Mouse (Mus musculus) megakaryocyte, embryonic 14.5 days (primary cell): ENCODE measurements at regions not wholly inside any gene's neighbourhood (a gene's known extent, or its start where the extent isn't known, plus 50 kb on each side); places are given as distances from the start of the nearest gene placed in this dataset.
"Not testable (repeated sequence)": the region's sequence is repeated elsewhere in the genome, so short reads cannot be mapped to it uniquely, and the experiment has no call there.

Source experiments
- H3K27me3 ChIP-seq: replicated peaks from 2 replicates; pipeline ENCODE3; 2012; ENCODE audit warnings: inconsistent platforms
- H3K36me3 ChIP-seq: replicated peaks from 2 replicates; pipeline ENCODE3; 2012; ENCODE audit warnings: low read length, inconsistent platforms, mixed read lengths
- H3K4me1 ChIP-seq: 2 replicates; pipeline ENCODE4 v1.6.1; 2012; ENCODE audit warnings: inconsistent platforms
- H3K4me3 ChIP-seq: replicated peaks from 2 replicates; pipeline ENCODE3; 2012; ENCODE audit warnings: moderate library complexity, mild to moderate bottlenecking, inconsistent platforms
- H3K9me3 ChIP-seq: 2 replicates; pipeline ENCODE4 v1.6.1; 2012; ENCODE audit warnings: inconsistent platforms
- FLI1 ChIP-seq: IDR thresholded peaks from 2 replicates; pipeline ENCODE4 v1.6.1; 2012; ENCODE audit warnings: low read length, inconsistent platforms, mixed read lengths
- GATA1 ChIP-seq: IDR thresholded peaks from 3 replicates; pipeline ENCODE4 v1.6.1; 2012; ENCODE audit warnings: mixed read lengths, low read length, inconsistent platforms, borderline replicate concordance

DNA sequence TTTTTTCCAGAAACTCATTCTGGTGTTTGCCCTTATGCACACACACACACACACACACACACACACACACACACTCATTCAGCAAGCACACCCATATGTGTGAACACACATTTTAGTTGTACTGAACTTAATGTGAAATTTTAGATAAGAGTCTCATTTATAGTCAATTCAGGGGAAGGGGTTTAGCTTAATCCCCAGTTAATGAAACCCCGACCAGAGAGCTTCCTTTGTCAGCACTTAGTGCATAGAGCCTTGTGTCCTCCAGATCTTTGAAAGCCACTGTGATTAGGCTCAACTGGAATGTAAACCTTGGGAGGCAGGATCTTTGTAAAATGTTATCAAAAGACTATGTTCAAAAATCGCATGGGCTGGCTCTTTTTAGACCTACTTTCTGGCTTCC is 53.4 kb downstream of the Rps12 start:
- TF ChIP-seq GATA1 = no peak
- no peak for TF ChIP-seq FLI1
- no peaks in the 10 kb centered on the region for H3K27me3 ChIP-seq
- H3K4me3 ChIP-seq = no peak overlapping the region
- H3K36me3 ChIP-seq = no peaks in the 10 kb centered on the region
- no peaks in the 10 kb centered on the region for H3K4me1 ChIP-seq
- H3K9me3 ChIP-seq = no peaks in the 10 kb centered on the region

DNA sequence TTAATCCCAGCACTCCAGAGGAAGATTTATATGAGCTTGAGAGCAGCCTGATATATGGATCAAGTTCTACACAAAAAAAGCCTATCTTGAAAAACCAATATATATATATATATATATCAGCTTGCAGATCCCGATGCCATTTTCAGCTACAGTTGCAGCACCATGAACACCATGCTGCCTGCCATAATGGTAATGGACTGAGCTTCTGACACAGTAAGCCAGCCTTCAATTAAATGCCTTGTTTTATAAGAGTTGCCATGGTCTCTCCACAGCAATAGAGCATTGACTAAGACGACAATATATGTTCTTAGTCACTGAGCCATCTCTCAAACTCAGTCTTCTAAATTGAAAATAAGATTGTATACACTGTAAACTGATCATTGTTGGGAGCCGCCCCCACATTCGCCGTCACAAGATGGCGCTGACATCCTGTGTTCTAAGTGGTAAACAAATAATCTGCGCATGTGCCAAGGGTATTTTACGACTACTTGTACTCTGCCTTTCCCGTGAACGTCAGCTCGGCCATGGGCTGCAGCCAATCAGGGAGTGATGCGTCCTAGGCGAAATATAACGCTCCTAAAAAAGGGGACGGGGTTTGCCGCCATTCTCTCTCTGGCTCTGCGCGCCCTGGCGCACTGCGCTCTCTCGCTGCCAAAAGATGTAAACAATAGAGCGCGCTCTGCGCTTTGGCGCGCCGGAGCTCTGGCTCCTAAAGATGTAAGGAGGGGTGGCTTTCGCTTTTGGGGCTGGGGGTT is 60.9 kb downstream of the Rps12 start:
- not testable (repeated sequence) for H3K4me3 ChIP-seq, H3K4me1 ChIP-seq, H3K27me3 ChIP-seq, H3K36me3 ChIP-seq, H3K9me3 ChIP-seq

GRCm38 (mm10) chr10:23718124-23718523 is 69.0 kb downstream of the Rps12 start:
- no peaks in the 10 kb centered on the region for H3K36me3 ChIP-seq
- no peak overlapping the region for H3K4me3 ChIP-seq
- TF ChIP-seq GATA1 (no peak), FLI1 (no peak)
- H3K4me1 ChIP-seq = no peaks in the 10 kb centered on the region
- no peaks in the 10 kb centered on the region for H3K27me3 ChIP-seq
- peaks cover 8% of the 10 kb centered on the region; the same call in 1 of the 2 replicates for H3K9me3 ChIP-seq

GRCm38 (mm10) chr10:23715511-23715910 is 71.6 kb downstream of the Rps12 start:
- Histone ChIP-seq H3K4me3 (no peak overlapping the region), H3K4me1 (no peaks in the 10 kb centered on the region), H3K9me3 (0 out of 2 replicates have a peak, but pooled peaks cover 3% of the 10 kb centered on the region), H3K36me3 (no peaks in the 10 kb centered on the region), H3K27me3 (no peaks in the 10 kb centered on the region)
- TF ChIP-seq FLI1 (no peak), GATA1 (no peak)

DNA sequence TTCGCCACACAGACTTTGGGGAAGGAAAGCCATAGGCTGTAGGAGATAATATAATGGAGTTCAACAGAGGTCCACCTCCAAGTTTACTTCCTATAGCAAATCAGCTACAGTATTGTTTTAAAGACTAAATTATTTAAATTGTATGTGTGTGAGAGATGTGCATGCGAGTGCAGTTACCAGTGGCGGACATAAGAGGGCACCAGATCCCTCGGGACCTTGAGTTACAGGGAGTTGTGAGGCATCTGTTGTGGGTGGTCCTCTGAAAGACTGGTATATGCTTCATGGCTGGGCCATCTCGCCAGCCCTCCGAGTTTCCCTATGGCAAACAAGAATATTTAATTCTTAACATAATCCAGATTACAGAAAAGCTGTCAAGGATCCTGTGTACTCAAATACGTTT is 72.0 kb downstream of the Rps12 start:
- Histone ChIP-seq H3K27me3 (no peaks in the 10 kb centered on the region), H3K4me3 (no peak overlapping the region), H3K4me1 (no peaks in the 10 kb centered on the region), H3K36me3 (no peaks in the 10 kb centered on the region), H3K9me3 (0 out of 2 replicates have a peak, but pooled peaks cover 3% of the 10 kb centered on the region)
- TF ChIP-seq GATA1 (no peak), FLI1 (no peak)

GRCm38 (mm10) chr10:23712691-23713378 is 74.2 kb downstream of the Rps12 start:
- TF ChIP-seq FLI1 = no peak
- TF ChIP-seq GATA1 = no peak
- no peak overlapping the region for H3K4me3 ChIP-seq
- 0 out of 2 replicates have a peak, but pooled peaks cover 3% of the 10 kb centered on the region for H3K9me3 ChIP-seq
- H3K27me3 ChIP-seq = no peaks in the 10 kb centered on the region
- H3K4me1 ChIP-seq = no peaks in the 10 kb centered on the region
- H3K36me3 ChIP-seq = no peaks in the 10 kb centered on the region

GRCm38 (mm10) chr10:23711416-23712171 is 75.5 kb downstream of the Rps12 start:
- Histone ChIP-seq H3K4me3 (no peak overlapping the region), H3K27me3 (no peaks in the 10 kb centered on the region), H3K4me1 (no peaks in the 10 kb centered on the region), H3K36me3 (no peaks in the 10 kb centered on the region), H3K9me3 (0 out of 2 replicates have a peak, but pooled peaks cover 3% of the 10 kb centered on the region)
- TF ChIP-seq FLI1 (no peak), GATA1 (no peak)

DNA sequence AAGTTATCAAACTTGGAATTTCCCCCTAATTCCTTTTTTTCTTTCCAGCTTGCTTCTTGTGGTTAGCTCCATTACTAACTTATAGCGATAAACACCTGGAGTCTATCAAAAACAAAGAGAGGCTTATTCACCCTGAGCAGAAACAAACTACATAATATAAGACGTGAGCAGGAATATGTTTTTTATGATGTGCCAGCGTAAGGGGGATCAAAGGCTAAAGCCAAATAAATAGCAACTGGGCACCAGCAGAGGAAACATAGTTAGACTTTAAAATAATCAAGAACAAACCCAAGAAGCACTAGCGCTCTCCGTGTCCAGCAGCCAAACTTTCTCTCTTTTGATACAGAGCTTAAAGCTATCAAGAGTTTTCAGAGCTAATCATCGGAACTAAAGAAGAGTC is 76.1 kb downstream of the Rps12 start:
- TF ChIP-seq GATA1 = no peak
- TF ChIP-seq FLI1 = no peak
- no peaks in the 10 kb centered on the region for H3K36me3 ChIP-seq
- H3K9me3 ChIP-seq = 0 out of 2 replicates have a peak, but pooled peaks cover 3% of the 10 kb centered on the region
- no peaks in the 10 kb centered on the region for H3K4me1 ChIP-seq
- H3K4me3 ChIP-seq = no peak overlapping the region
- no peaks in the 10 kb centered on the region for H3K27me3 ChIP-seq

GRCm38 (mm10) chr10:23708261-23708660 is 78.8 kb downstream of the Rps12 start:
- Histone ChIP-seq H3K9me3 (peaks cover 2% of the 10 kb centered on the region; the same call in 1 of the 2 replicates), H3K4me1 (no peaks in the 10 kb centered on the region), H3K36me3 (no peaks in the 10 kb centered on the region), H3K4me3 (no peak overlapping the region), H3K27me3 (no peaks in the 10 kb centered on the region)
- TF ChIP-seq GATA1 (no peak), FLI1 (no peak)

DNA sequence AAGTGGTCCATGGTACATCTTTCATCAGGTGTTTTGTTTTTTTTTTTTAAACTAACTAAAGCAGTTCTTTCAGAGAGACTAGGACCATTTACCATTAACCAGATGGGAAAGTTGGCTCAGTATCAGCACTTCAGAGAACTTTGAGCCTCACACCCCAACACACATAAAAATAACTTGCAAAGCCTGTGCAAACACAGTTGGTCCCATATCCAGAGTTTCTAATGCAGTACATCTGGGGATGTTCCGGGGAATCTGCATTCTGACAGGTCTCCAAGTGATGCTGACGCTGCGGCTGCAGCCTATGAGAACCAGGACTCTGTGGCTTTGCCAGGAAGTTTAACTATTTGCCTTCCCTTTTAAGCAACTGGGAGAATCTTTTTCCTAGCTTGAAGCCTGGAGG is 79.9 kb downstream of the Rps12 start:
- no peaks in the 10 kb centered on the region for H3K4me1 ChIP-seq
- H3K27me3 ChIP-seq = no peaks in the 10 kb centered on the region
- no peaks in the 10 kb centered on the region for H3K36me3 ChIP-seq
- H3K9me3 ChIP-seq = peaks cover 10% of the 10 kb centered on the region; the same call in 1 of the 2 replicates
- no peak overlapping the region for H3K4me3 ChIP-seq
- no peak for TF ChIP-seq GATA1
- no peak for TF ChIP-seq FLI1
